Mouse (Mus musculus) CH12.LX (cell line): ENCODE measurements around the gene Smad9. TPM values are rescaled to one million over a fixed set of nuclear protein-coding genes. Genes with fewer than 3 reads are reported as not detected.

ENCODE experiments used
- DNase-seq: peaks from one replicate; pipeline ENCODE4 v3.0.0-alpha.2; 2013; ENCODE audit errors: extremely low read depth
- H3K27ac ChIP-seq: 2 replicates; pipeline ENCODE4 v1.5.1; 2012; ENCODE audit warnings: low read depth, mild to moderate bottlenecking, control low read depth, moderate library complexity; ENCODE audit not compliant: insufficient read depth
- H3K27me3 ChIP-seq: replicated peaks from 2 replicates; pipeline ENCODE3; 2012; ENCODE audit warnings: inconsistent platforms
- H3K36me3 ChIP-seq, 2 experiments: replicated peaks in 1 of 2; 2 replicates each; pipeline versions ENCODE3 to v1.6.1; 2012; ENCODE audit warnings: inconsistent platforms in 1 of 2, low read length in 1 of 2, mild to moderate bottlenecking in 1 of 2, mixed read lengths in 1 of 2, moderate library complexity in 1 of 2; ENCODE audit not compliant: control insufficient read depth in 1 of 2, insufficient read depth in 1 of 2
- H3K4me1 ChIP-seq, 2 experiments: 2 replicates each; pipeline ENCODE4 v1.6.1; 2012; ENCODE audit warnings: inconsistent platforms in 1 of 2, moderate library complexity in 1 of 2; ENCODE audit not compliant: insufficient read depth in 2 of 2, control insufficient read depth in 1 of 2
- H3K4me2 ChIP-seq: 2 replicates; pipeline ENCODE4 v1.6.1; 2012; ENCODE audit warnings: low read depth, mild to moderate bottlenecking, control low read depth; ENCODE audit not compliant: poor library complexity, insufficient read depth, severe bottlenecking
- H3K4me3 ChIP-seq, 3 experiments: fragments of 150-350 bp in 1 of 3; sonication (generic) in 1 of 3; replicated peaks in 1 of 3; 2 replicates each; pipeline versions ENCODE3 to v1.5.1; 2011 to 2012; ENCODE audit warnings: low read depth in 2 of 3, low read length in 2 of 3, mild to moderate bottlenecking in 2 of 3, moderate library complexity in 2 of 3, control low read depth in 1 of 3, improper control_type of control experiment in 1 of 3, inconsistent platforms in 1 of 3, mixed read lengths in 1 of 3; ENCODE audit not compliant: poor library complexity in 1 of 3
- H3K79me2 ChIP-seq: replicated peaks from 2 replicates; pipeline ENCODE4 v1.6.1; 2012; ENCODE audit warnings: mild to moderate bottlenecking, moderate library complexity; ENCODE audit not compliant: control insufficient read depth, poor library complexity, insufficient read depth, severe bottlenecking; ENCODE audit errors: extremely low read depth
- H3K9ac ChIP-seq: 2 replicates; pipeline ENCODE4 v1.6.1; 2012; ENCODE audit warnings: low read depth, mild to moderate bottlenecking, control low read depth, moderate library complexity; ENCODE audit not compliant: insufficient read depth
- H3K9me3 ChIP-seq: replicated peaks from 2 replicates; pipeline ENCODE3; 2012; ENCODE audit warnings: low read length, inconsistent platforms, mixed read lengths
- BHLHE40 ChIP-seq: IDR thresholded peaks from 2 replicates; pipeline ENCODE4 v1.6.1; 2011; ENCODE audit warnings: mild to moderate bottlenecking, low read depth, low read length, improper control_type of control experiment
- CHD1 ChIP-seq: IDR thresholded peaks from 2 replicates; pipeline ENCODE4 v1.6.1; 2012; ENCODE audit warnings: low read depth, low read length, improper control_type of control experiment, inconsistent platforms
- CHD2 ChIP-seq: IDR thresholded peaks from 2 replicates; pipeline ENCODE4 v1.6.1; 2011; ENCODE audit warnings: low read length, improper control_type of control experiment
- CTCF ChIP-seq, 2 experiments: IDR thresholded peaks in 1 of 2; conservative IDR thresholded peaks in 1 of 2; 2 replicates each; pipeline ENCODE4 v1.5.1; 2011 to 2012; ENCODE audit warnings: low read depth in 2 of 2, low read length in 2 of 2, improper control_type of control experiment in 1 of 2, inconsistent platforms in 1 of 2, mild to moderate bottlenecking in 1 of 2, moderate library complexity in 1 of 2
- E2F4 ChIP-seq: IDR thresholded peaks from 2 replicates; pipeline ENCODE4 v1.6.1; 2011; ENCODE audit warnings: low read depth, low read length, improper control_type of control experiment; ENCODE audit not compliant: insufficient replicate concordance
- ELF1 ChIP-seq: IDR thresholded peaks from 2 replicates; pipeline ENCODE4 v1.6.1; 2014; ENCODE audit warnings: low read depth, mild to moderate bottlenecking, inconsistent platforms, low read length, improper control_type of control experiment
- EP300 ChIP-seq: IDR thresholded peaks from 2 replicates; pipeline ENCODE4 v1.6.1; 2011; ENCODE audit warnings: low read length, improper control_type of control experiment
- ETS1 ChIP-seq: conservative IDR thresholded peaks from 2 replicates; pipeline ENCODE4 v1.6.1; 2012; ENCODE audit warnings: low read depth, mild to moderate bottlenecking, inconsistent platforms, low read length, improper control_type of control experiment, moderate library complexity
- GABPA ChIP-seq: IDR thresholded peaks from 2 replicates; pipeline ENCODE4 v1.6.1; 2012; ENCODE audit warnings: low read depth, low read length, improper control_type of control experiment, inconsistent platforms; ENCODE audit not compliant: insufficient replicate concordance
- HCFC1 ChIP-seq: IDR thresholded peaks from 2 replicates; pipeline ENCODE4 v1.6.1; 2012; ENCODE audit warnings: low read depth, mild to moderate bottlenecking, inconsistent platforms, low read length, improper control_type of control experiment
- IRF4 ChIP-seq: IDR thresholded peaks from 2 replicates; pipeline ENCODE4 v1.6.1; 2014; ENCODE audit warnings: low read depth, mild to moderate bottlenecking, inconsistent platforms, low read length, improper control_type of control experiment
- JUN ChIP-seq: IDR thresholded peaks from 2 replicates; pipeline ENCODE4 v1.6.1; 2011; ENCODE audit warnings: low read depth, mild to moderate bottlenecking, low read length, improper control_type of control experiment, moderate library complexity; ENCODE audit not compliant: insufficient read depth
- JUND ChIP-seq: conservative IDR thresholded peaks from 2 replicates; pipeline ENCODE4 v1.6.1; 2011; ENCODE audit warnings: low read depth, low read length, improper control_type of control experiment
- KAT2A ChIP-seq: IDR thresholded peaks from 2 replicates; pipeline ENCODE4 v1.6.1; 2012; ENCODE audit warnings: low read length, improper control_type of control experiment, inconsistent platforms; ENCODE audit not compliant: insufficient replicate concordance
- MAFK ChIP-seq: IDR thresholded peaks from 2 replicates; pipeline ENCODE4 v1.6.1; 2011; ENCODE audit warnings: low read length, improper control_type of control experiment; ENCODE audit not compliant: insufficient replicate concordance
- MAX ChIP-seq: IDR thresholded peaks from 2 replicates; pipeline ENCODE4 v1.6.1; 2011; ENCODE audit warnings: low read length, improper control_type of control experiment
- MAZ ChIP-seq: IDR thresholded peaks from 2 replicates; pipeline ENCODE4 v1.6.1; 2012; ENCODE audit warnings: low read depth, mild to moderate bottlenecking, inconsistent platforms, low read length, improper control_type of control experiment, moderate library complexity
- MEF2A ChIP-seq: IDR thresholded peaks from 2 replicates; pipeline ENCODE4 v1.6.1; 2014; ENCODE audit warnings: low read depth, mild to moderate bottlenecking, inconsistent platforms, low read length, improper control_type of control experiment, borderline replicate concordance
- MXI1 ChIP-seq: IDR thresholded peaks from 2 replicates; pipeline ENCODE4 v1.6.1; 2011; ENCODE audit warnings: mild to moderate bottlenecking, low read depth, low read length, improper control_type of control experiment
- MYC ChIP-seq: IDR thresholded peaks from 2 replicates; pipeline ENCODE4 v1.6.1; 2011; ENCODE audit warnings: low read depth, mild to moderate bottlenecking, improper control_type of control experiment, low read length
- NELFE ChIP-seq: IDR thresholded peaks from 2 replicates; pipeline ENCODE4 v1.6.1; 2011; ENCODE audit warnings: low read depth, low read length, improper control_type of control experiment
- NRF1 ChIP-seq: IDR thresholded peaks from 2 replicates; pipeline ENCODE4 v1.6.1; 2014; ENCODE audit warnings: low read depth, mild to moderate bottlenecking, inconsistent platforms, low read length, improper control_type of control experiment, moderate library complexity
- PAX5 ChIP-seq: IDR thresholded peaks from 2 replicates; pipeline ENCODE4 v1.6.1; 2012; ENCODE audit warnings: low read length, inconsistent platforms, mixed read lengths
- POLR2A ChIP-seq: IDR thresholded peaks from 2 replicates; pipeline ENCODE4 v1.6.1; 2011; ENCODE audit warnings: low read depth, mild to moderate bottlenecking, improper control_type of control experiment, low read length
- POLR2AphosphoS2 ChIP-seq: IDR thresholded peaks from 2 replicates; pipeline ENCODE4 v1.6.1; 2011; ENCODE audit warnings: low read depth, low read length, improper control_type of control experiment
- RAD21 ChIP-seq: IDR thresholded peaks from 2 replicates; pipeline ENCODE4 v1.6.1; 2011; ENCODE audit warnings: low read depth, mild to moderate bottlenecking, low read length, improper control_type of control experiment, moderate library complexity
- RCOR1 ChIP-seq: conservative IDR thresholded peaks from 2 replicates; pipeline ENCODE4 v1.6.1; 2012; ENCODE audit warnings: low read depth, mild to moderate bottlenecking, inconsistent platforms, low read length, improper control_type of control experiment
- SIN3A ChIP-seq: IDR thresholded peaks from 2 replicates; pipeline ENCODE4 v1.6.1; 2012; ENCODE audit warnings: low read length, improper control_type of control experiment, inconsistent platforms
- SMC3 ChIP-seq: IDR thresholded peaks from 2 replicates; pipeline ENCODE4 v1.6.1; 2011; ENCODE audit warnings: low read depth, low read length, improper control_type of control experiment
- TBP ChIP-seq: conservative IDR thresholded peaks from 2 replicates; pipeline ENCODE4 v1.6.1; 2011; ENCODE audit warnings: low read depth, low read length, improper control_type of control experiment
- TCF12 ChIP-seq: IDR thresholded peaks from 2 replicates; pipeline ENCODE4 v1.6.1; 2014; ENCODE audit warnings: low read depth, mild to moderate bottlenecking, inconsistent platforms, low read length, improper control_type of control experiment
- UBTF ChIP-seq: IDR thresholded peaks from 2 replicates; pipeline ENCODE4 v1.6.1; 2012; ENCODE audit warnings: low read depth, mild to moderate bottlenecking, inconsistent platforms, low read length, improper control_type of control experiment, moderate library complexity
- USF1 ChIP-seq: IDR thresholded peaks from 2 replicates; pipeline ENCODE4 v1.6.1; 2014; ENCODE audit warnings: low read depth, mild to moderate bottlenecking, inconsistent platforms, low read length, improper control_type of control experiment
- USF2 ChIP-seq: conservative IDR thresholded peaks from 2 replicates; pipeline ENCODE4 v1.6.1; 2011; ENCODE audit warnings: low read depth, low read length, improper control_type of control experiment
- ZC3H11A ChIP-seq: IDR thresholded peaks from 2 replicates; pipeline ENCODE4 v1.6.1; 2012; ENCODE audit warnings: low read depth, mild to moderate bottlenecking, inconsistent platforms, low read length, improper control_type of control experiment
- ZKSCAN1 ChIP-seq: IDR thresholded peaks from 2 replicates; pipeline ENCODE4 v1.6.1; 2012; ENCODE audit warnings: low read depth, inconsistent platforms, low read length, improper control_type of control experiment, borderline replicate concordance
- ZMIZ1 ChIP-seq: IDR thresholded peaks from 2 replicates; pipeline ENCODE4 v1.6.1; 2012; ENCODE audit warnings: low read depth, mild to moderate bottlenecking, inconsistent platforms, low read length, improper control_type of control experiment
- ZNF384 ChIP-seq: IDR thresholded peaks from 2 replicates; pipeline ENCODE4 v1.6.1; 2012; ENCODE audit warnings: low read depth, low read length, improper control_type of control experiment, inconsistent platforms
- dilution Hi-C: fragments of 300-500 bp; cut with MboI; formaldehyde crosslinking; loops from 2 replicates; pipeline ENCODE4 v1.14.3; 2020; ENCODE audit warnings: low sequenced_read_pairs; ENCODE audit not compliant: extremely low pct_unique_long_range_greater_than_20kb, extremely low pct_ligation_motif_present
- in situ Hi-C: fragments of 300-500 bp; cut with MboI; formaldehyde crosslinking; loops from 3 replicates; pipeline ENCODE4 v1.14.3; 2019; ENCODE audit warnings: low sequenced_read_pairs, low pct_ligation_motif_present, low pct_unique_long_range_greater_than_20kb, mixed read lengths
- polyA plus RNA-seq: library from polyadenylated mRNA; unstranded; fragments of >175 nt; gene quantifications from 2 replicates; pipeline ENCODE4 v1.2.1, GENCODE M21; 2012; ENCODE audit warnings: low read depth; ENCODE audit not compliant: insufficient read length
- total RNA-seq, 2 experiments: library from RNA; depleted of rRNA; stranded (reverse); fragments of 300-350 nt in 1 of 2; fragments of >200 nt in 1 of 2; gene quantifications; 2 replicates each; pipeline ENCODE4 v1.2.3; 2012 to 2014

The Smad9 gene
- total and polyA plus RNA-seq, 3 experiments = 0.13 to 0.23 (median 0.20) TPM

DNA sequence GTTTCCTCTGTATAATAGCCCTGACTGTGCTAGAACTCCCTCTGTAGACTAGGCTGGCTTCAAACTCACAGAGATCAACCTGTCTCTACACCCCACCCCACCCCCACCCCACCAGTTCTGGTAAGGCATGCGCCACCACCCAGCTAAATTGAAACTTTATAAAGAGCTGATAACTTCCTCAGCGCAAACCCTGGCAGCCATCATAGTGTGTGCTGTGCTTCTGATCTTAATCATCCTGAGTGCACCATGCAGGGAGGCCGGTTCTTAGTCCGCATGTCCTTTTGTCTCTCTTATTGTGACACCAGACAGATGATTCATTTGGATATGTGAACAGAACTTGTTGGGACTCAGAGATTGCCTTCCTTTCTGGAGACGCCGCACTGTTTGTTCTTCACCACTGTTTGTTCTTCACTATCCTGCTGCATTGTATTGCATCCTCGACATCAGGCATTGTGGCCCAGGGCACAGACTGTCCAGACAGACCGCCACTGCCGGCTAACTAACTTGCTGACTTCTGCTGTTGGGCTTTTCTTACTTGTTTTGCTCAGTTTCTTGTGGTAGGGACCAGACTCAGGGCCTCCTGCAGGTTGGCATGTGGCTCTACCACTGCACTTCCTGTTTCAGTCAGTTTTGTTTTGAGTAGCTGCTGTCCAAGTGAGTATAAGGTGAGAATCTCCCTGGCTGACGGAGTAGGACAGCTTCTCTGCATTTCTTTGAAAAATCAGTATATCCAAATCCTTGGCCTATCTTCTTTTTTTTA, 31.5 kb upstream of the Smad9 start:
- TF ChIP-seq ELF1 = peak; percentile 89
- peak; percentile 68 for TF ChIP-seq TCF12
- TF ChIP-seq NELFE = no peak
- no peak for TF ChIP-seq RCOR1
- TF ChIP-seq MYC = peak; percentile 92
- TF ChIP-seq JUND = peak; percentile 73; the same call in 1 of the 2 replicates
- no peak for TF ChIP-seq ZMIZ1
- TF ChIP-seq MAZ = no peak
- peak in 1 of 2 experiments; percentile 20; a peak in 1 of 4 replicates for TF ChIP-seq CTCF (conservative IDR thresholded peaks at IDR 0.05 in 1 of 2, IDR thresholded peaks at IDR 0.05 in 1 of 2; ENCODE audit: low read depth in 2 of 2, low read length in 2 of 2)
- no peak for TF ChIP-seq POLR2AphosphoS2
- TF ChIP-seq ZC3H11A = no peak
- no peak for TF ChIP-seq CHD1
- TF ChIP-seq ETS1 = peak; percentile 70
- TF ChIP-seq UBTF = no peak
- no peak for TF ChIP-seq ZKSCAN1
- TF ChIP-seq SIN3A = peak; percentile 78
- TF ChIP-seq BHLHE40 = peak; percentile 74
- TF ChIP-seq MXI1 = peak; percentile 93
- TF ChIP-seq MAX = peak; percentile 86
- TF ChIP-seq TBP = 0 out of 2 replicates have a peak, but pooled peaks have one; percentile 20
- TF ChIP-seq SMC3 = no peak
- TF ChIP-seq RAD21 = no peak
- TF ChIP-seq POLR2A = peak; percentile 33; the same call in 1 of the 2 replicates
- no peak for TF ChIP-seq USF1
- peak; percentile 94 for TF ChIP-seq EP300
- no peak for TF ChIP-seq CHD2
- peak; percentile 57 for TF ChIP-seq JUN
- no peak for TF ChIP-seq NRF1
- TF ChIP-seq HCFC1 = no peak
- no peak for TF ChIP-seq PAX5
- TF ChIP-seq ZNF384 = no peak
- TF ChIP-seq E2F4 = no peak
- TF ChIP-seq GABPA = no peak
- TF ChIP-seq KAT2A = no peak
- peak; percentile 55; the same call in 1 of the 2 replicates for TF ChIP-seq MEF2A
- TF ChIP-seq MAFK = no peak
- TF ChIP-seq IRF4 = peak; percentile 96
- no peak for TF ChIP-seq USF2
- TF ChIP-seq, all 38 proteins: peak for 16

More for the DNA sequence above, 31.5 kb upstream of the Smad9 start:
- in situ Hi-C loops (no loop called here), dilution Hi-C loops (no loop called here)
- DNase-seq = peak; percentile 87
- Histone ChIP-seq H3K4me3 (peak overlapping the region in 2 of 3 experiments; percentile 11 to 26), H3K27me3 (no peaks in the 10 kb centered on the region), H3K79me2 (peaks cover 22% of the 10 kb centered on the region), H3K4me1 (peaks cover 18 to 66% of the 10 kb centered on the region in 2 experiments; a peak in 3 of 4 replicates), H3K27ac (peak overlapping the region; percentile 97), H3K9ac (peak overlapping the region; percentile 22; the same call in 1 of the 2 replicates), H3K36me3 (peaks cover 45 to 65% of the 10 kb centered on the region in 2 experiments), H3K9me3 (no peaks in the 10 kb centered on the region), H3K4me2 (peak overlapping the region; percentile 70)
